Mouse (Mus musculus): ENCODE measurements around the gene Gjc3.

The Gjc3 gene

GRCm38 (mm10) chr5:137914508-137914907, 48.4 kb downstream of the Gjc3 start:
- DNase-seq (ENCODE audit: low read depth, low spot score) = no peak

GRCm38 (mm10) chr5:137909564-137910262, 53.2 kb downstream of the Gjc3 start:
- no peak for DNase-seq (ENCODE audit: low read depth, low spot score)

All from retina, adult 2 months (tissue).